Mouse (Mus musculus): ENCODE results near the gene Gcnt4.

Gene Gcnt4

DNA sequence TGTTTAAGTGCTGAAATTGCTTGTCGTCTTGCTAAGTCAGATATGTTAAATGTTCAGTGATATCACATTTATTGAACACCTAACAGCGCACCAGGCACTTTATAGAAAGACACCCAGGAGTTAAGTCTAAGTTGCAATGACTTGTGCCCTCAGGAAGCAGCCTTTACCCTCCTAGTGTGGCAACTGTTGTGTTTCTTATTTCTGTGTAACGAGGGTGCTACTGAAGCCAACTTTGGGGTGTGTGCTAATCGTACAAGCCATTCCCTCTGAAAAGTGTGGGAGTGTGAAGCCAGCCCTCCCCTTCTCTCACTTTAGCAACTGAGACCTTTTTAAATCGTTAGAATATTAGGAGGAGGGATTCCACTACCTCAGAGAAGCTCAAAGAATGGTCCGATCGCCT lies 23.2 kb downstream of the Gcnt4 start:
- no peak for DNase-seq (ENCODE audit: low spot score)

DNA sequence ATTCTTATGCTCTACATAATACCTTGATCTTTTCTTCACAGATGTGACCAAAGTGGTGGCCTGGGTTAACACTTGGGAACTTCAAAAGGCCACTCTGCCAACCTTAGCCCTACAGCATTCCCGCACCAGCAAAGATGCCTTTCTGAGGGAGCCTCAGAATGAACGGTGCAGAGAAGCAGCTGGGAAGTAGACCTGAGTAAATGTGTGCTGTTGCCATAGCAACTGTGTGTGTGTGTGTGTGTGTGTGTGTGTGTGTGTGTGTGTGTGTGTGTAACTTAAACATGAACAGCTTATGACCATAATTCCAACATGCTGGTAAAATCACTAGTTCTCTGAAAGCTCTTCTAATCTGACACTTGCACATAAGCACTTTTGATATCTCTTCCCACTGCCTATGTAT lies 27.4 kb downstream of the Gcnt4 start:
- no peak for DNase-seq (ENCODE audit: low spot score)

DNA sequence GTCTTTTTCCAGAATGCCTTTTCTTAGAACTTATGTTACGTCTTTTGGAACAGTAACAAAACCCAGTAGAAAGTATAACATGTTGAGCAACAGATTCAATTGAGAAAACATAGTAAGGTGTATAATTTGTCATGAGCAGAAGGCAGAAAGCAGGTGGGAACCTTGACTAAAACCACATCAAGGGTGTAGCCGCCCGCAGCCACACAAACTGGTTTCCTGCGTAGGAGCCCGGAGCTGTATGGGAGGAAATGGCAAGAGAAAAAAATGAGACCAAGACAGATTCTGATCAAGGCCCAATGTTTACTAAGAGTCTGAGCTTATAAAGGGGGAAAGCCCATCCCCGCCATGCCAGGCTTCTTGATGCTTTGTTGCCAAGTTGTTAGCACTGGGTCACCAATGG lies 32.0 kb downstream of the Gcnt4 start:
- DNase-seq (ENCODE audit: low spot score), result no peak

DNA sequence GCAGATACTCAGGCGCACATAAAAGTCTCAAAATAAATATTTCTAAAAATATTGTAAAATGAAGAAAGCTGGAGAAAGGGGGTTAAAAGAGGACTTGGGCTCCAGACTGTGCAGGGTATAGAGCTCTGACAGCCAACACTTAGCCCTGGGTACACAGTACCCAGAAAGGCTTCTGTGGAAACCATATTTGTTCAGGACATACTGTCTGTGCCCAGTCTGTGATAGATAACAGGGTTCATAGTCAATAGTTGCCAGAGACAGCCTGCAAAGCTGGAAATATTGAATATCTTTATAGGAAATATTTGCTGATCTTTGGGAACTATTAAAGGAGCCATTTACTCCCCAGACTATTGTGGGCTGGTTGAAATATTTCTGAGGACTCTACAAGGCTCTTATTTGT lies 35.5 kb downstream of the Gcnt4 start:
- no peak for DNase-seq (ENCODE audit: low spot score)

DNA sequence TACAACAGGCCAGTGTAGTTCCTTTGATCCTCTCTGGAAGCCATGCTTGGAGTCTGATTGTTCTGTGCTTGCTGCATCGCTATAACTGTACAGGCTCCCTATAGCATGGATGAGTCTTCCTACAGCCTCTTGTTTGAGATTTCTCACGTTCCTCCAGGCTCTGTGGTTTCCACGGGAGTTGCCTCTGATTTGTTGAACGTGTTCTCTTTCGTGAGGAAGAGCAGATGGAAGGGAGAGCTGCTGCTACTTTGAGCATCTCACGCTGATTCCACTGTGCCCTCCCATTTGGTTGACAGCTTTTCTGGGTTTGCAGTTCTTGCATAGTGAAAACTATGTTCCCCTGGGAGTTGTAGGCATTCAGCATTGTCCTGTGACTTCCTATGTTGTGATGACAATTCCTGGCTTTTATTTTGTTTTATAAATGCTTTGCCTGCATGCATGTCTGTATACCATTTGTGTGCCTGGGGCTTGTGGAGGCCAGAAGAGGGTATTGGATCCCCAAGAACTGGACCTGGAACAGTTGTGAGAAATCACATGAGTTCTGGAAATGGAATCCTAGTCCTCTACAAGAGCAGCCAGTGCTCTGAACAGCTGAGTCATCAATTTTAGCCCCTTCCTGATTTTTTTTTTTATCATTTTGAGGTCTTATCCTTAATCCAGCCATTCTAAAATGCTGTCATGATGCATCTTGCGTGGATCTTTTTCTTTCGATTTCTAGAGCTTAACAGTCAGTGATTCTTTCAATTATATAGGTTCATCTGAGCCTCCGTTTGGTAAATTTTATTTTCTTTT lies 37.1 kb downstream of the Gcnt4 start:
- DNase-seq (ENCODE audit: low spot score), result no peak

DNA sequence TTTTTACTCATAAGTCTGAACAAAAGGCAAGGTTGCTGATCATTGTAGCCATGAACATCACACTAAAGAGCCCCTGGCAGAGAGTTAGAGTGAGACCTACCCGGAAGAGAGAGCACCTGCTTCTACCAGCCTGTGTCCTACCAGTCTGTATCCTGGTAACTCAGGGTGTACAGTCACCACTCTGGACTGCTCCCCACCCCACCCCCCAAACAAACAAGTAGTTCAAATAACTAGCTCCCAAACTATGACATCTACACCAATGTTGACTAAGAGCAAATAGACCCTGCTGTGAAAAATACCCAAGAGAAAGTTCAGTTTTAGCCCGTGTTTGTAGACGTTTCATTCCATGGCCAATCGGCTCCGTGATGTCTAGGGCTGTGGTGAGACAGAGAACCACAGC lies 38.3 kb downstream of the Gcnt4 start:
- DNase-seq (ENCODE audit: low spot score), result no peak

DNA sequence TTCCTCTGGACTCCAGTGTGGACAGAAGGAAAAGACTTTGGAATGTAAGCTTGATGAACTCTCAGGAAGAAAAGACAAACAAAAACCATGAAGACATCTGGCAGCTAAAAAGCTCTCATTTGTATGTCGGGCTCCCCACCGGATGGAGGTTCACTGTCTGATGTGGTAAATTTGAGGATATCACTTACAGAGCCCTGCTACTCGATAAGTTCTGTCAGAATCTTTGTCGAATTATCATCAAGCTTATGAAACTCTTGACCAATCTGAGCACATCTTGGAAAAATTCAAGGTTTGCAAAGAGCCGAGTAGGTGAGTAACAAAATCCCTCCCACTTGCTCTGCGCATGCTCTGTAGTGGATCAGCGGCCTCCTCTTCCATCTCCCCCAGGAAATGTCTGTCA lies 40.5 kb downstream of the Gcnt4 start:
- DNase-seq (ENCODE audit: low spot score), result no peak

DNA sequence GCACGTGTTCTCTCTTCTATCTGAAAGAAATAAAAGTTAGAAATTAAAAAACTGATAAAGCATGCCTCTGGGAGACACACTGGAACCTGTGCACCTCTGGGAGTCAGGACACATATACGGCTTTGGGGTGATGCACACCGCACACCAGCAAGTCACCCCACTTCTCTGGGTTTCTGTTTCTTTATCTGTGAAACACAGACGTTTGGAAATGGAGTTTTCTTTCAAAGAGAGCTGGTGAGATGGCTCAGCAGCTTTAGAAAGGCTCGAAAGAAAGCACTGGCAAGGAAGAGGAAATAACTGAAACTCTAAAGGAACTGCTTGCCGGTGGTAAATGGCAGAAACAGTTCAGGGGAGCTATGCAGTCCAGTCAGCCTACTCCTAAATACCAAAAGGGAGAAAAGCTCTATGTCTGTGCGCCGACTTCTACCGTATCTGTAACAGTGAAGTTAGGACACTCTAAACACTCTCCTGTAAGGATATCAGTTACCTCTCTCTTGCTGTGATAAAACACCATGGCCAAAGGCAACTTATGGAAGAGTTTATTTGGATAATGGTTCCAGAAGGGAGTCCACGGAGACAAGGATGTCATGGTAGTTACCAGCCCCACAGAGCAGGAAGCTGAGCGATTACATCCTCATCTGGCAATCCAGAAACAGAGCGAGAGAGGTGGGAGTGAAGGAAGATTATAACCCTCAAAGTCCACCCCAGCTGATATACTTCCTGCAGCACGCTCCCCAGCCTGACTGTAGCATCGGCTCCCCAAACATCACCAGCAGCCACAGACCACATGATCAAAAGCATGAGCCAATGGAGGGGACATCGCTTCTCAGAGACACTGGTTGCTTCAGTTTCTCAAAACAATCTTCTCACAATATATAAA lies 42.0 kb downstream of the Gcnt4 start:
- DNase-seq (ENCODE audit: low spot score), result no peak

DNA sequence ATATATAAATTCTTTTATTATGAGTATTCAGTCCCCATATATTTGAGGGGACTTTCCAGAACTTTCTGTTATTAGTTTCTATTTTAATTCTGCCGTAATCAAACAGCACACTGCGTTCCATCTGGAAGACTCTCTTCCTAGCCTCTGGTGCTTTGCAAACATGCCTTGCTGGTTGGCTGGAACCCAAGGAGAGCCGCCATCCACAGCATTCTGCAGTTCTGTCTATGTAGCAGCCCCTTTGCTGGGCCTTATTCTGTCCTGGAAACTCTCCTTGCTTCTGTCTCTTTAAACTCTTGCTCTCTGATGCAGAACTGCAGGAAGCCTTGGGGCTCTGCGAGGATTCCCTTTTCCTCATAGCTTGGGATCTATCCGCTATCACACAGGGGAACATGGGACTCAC lies 42.6 kb downstream of the Gcnt4 start:
- DNase-seq (ENCODE audit: low spot score), result no peak

DNA sequence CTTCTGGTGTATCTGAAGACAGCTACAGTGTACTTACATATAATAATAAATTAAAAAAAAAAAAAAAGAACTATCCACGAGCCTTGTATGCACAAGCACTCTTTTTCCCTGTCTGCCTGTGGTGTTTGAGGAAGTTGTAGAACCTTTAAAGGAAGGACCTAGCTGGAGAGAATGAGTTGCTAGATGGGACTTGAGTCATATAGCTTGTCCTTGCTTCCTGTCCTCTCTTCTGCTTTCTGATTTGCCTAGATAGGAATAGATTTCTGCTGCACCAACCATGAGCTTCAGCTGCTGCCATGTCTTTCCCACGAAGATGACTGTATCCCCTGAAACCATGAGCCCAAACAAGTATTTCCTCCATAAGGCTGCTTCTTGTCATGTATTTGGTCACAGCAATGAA lies 43.3 kb downstream of the Gcnt4 start:
- DNase-seq (ENCODE audit: low spot score), result no peak

DNA sequence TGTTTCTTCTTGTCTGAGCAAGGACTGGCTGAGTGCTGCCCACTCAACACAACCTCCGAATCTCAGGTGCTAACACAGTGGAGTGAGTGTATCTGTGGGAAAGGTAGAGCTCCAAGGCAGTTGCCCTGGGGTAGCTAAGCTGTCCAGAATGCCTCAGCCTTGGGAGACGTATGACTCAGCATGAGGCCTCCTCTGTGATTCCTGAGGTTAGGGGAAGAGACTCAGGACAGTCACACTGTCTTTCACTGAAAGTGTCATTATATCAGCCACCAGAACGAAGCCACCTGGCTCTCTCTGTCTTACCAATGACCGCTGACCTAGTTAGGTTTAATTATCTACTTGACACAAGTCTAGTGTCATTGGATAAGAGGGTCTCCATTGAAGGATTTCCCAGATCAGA lies 46.6 kb downstream of the Gcnt4 start:
- DNase-seq (ENCODE audit: low spot score), result no peak

DNA sequence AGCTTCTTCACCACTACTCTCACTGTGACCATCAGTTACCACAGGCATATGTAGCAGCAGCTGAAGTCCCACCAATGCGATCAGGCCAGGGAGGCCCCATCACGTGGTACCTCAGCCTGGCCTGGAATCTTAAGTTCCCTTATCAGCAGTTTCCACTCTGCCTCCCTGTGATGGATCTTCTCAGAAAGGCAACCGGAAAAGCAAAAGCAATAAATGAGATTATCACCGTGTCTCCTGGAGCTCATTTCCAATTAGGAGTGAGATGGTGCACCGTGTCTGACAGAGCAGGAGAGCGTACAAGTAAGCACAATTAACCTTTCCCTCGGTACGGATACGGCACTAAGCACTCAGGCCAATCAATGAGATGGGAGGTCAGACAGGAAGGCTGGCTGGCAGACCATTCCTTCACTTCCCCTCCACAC lies 47.4 kb downstream of the Gcnt4 start:
- no peak for DNase-seq (ENCODE audit: low spot score)

DNA sequence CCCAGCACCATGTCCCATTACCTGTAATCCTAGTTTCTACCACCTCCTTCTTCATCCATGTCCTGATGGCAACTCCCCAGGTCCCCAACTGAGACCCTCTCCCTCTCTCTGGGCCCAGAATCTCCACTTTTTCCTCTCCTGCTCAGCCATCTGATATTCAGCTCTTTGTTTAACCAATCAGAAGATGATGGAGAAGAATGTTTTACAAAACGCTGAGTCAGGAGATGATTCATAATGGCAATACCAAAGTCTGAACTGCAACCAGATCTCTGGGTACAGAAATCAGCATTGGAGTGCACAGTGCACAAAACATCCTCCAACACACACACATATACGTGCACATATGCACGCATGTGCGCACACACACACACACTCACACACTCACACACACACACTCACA lies 48.8 kb downstream of the Gcnt4 start:
- DNase-seq (ENCODE audit: low spot score), result no peak

DNA sequence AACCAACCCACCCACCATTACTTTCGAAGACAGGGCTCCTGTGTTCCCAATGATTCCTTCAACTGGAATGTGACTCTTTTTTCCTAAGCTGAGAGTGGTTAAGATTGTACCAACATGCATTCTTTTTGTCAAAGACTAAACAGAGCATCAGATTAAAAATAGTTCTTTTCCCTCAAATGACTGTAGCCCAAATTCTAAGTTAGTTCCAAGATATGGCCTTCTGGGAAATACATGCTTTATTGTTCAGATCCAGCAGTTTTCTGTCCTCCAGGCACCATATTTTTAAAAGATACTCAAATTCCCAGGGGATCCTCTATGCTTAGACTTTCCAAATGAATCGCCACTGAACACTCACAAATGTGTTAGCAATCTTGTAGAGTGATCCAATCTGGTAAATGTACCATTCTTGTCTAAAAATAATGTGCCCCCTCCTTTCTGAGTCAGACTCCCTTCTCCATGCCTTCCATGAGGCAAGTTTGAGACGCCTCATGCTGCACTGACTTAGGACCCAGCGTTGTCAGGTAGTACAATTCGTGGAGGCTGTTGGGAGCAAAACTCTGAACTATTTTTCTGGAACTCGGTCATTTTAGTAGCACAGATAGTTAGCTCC lies 52.6 kb downstream of the Gcnt4 start:
- DNase-seq (ENCODE audit: low spot score), result no peak

DNA sequence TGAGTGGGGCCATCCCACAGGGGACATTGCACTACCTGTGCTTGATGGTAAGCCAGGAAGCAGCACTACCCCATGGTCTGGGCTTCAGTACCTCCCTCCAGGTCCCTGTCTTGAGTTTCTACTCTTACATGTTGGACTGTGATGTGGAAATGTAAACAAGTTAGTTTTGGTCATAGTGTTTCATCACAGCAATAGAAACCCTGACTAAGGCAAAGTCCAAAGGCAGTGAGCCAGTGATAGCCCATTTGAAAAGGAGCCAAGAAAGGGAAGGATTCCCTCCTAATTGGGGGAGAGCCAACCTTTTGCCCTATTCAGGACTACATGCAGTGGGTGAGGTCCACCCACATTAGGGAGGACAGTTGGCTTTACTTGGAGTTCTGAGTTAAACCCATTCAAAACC lies 56.1 kb downstream of the Gcnt4 start:
- no peak for DNase-seq (ENCODE audit: low spot score)

DNA sequence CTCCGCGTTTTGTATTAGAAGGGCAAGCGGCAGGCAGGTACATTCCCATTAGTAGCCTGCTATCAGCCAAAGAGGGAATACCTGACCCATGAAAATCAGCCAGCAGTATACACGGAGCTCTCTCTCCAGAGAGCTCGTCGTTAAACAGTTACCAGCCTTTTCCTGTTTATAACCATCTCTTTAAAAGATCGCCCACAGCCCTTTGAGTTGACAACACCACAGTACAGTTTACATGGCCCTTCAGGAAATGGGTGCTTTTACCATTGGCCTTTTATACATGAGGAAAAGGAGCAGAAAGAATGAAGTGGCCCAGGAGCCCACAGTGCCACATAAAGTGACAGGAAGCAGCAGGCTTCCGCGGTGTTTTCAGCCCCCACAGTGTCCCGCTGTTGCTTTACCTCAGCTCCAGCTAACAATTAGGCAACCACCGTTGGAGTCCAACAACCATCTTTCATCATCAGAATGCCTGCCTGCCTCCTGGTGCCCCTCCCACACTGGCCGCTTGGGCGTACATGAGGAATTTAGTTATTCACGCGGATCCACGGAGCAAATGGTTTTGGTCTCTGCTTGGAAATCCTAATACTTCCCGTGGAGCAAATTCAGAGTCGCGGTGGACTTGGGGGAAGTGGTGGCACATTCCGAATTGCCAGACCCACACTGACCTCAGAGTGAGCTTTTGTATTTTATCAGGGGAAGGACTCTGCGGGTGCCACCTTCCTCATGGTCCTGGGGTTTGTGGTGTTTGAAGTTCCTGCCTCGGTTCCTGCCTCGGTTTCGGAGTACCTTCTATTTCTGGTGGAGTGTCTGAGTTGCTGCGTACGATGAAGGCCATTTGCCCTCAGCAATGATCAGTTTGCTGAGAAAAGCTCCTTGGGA lies 59.0 kb downstream of the Gcnt4 start:
- DNase-seq (ENCODE audit: low spot score), result no peak

DNA sequence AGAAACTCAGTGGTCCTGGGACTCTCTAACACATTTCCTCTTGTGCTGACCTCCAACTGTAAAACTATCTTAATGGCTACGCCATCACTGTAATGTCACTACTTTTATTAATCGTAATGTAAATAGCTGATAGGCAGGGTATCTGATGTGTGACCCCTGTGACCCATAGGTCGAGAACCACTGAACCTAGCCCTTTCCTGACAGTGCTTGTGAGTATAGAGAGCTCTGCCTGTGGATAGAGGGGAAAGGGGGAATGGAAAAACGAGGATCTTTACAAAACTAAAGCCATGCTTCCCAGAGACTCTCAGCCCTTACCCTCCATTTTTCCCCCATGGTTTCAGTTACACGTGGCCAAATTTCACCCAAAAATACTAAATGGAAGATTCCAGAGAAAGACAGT lies 60.2 kb downstream of the Gcnt4 start:
- DNase-seq (ENCODE audit: low spot score), result no peak

DNA sequence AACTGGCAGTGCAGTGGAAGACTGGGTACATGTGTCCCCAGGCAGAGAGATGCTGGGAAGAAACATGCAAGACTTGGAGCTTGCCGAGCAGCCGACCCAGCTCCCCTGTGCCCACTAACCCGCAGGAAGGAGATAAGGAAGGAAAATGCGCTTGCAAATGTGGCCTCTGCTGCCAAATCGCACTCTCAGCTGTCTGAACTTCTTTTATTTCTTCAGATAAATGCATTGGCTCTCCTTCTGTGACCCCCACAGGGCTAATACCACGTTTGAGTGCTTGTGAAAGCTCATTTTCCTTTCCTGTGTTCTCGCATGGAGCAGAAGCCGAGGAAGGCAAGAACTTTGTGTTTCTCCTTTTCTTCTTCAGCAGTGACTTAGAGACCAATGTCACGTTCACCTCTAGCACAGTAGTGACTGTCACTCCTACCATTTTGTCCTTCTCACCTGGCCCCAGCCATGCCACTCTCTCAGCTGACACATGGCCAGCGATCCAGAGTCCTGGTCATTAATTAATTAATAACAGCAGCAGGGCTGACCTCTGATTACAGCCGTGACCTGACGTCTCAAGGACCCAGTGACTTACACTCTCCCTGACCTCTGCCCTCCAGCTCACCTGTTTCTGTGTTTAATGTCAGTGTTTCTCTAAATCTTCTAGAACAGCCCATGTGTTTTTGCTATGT lies 61.2 kb downstream of the Gcnt4 start:
- DNase-seq (ENCODE audit: low spot score), result no peak

DNA sequence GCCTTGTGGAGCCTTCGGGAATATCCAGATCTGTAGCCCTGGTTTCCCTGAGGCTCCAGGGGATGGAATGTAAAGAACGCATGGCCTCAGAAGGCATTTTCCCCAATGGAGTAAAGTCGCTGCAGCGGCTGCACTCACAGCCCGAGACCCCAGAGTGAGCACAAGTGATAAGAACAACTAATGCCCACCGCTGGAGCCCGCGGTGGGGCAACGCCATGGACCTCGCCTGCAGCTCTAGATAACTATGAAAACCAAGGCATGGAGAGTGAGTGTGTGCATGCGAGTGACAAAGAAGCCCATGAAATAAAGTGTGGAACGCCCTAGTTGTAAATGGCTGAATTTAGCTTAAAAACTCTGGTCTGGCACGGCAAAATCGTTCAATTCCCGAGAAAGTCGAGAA lies 64.6 kb downstream of the Gcnt4 start:
- DNase-seq (ENCODE audit: low spot score), result no peak

DNA sequence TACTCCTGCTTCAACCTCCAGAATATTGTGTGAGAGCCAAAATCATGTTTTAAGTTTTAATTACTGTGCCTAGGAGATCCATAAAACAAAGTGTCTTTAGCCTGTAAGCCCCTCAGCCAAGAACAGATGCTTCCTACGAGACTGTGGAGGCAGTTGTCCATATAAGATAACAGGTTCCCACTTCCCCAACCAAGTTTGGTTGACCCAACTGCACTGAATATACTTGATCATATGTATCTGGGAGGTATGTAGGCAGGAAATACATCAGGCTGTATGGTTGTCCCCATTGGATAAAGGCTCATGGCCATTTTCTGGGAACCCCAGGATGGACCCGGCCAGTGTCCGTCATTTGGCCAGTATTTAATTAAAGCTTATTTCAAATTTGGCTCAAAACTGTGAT lies 65.6 kb downstream of the Gcnt4 start:
- DNase-seq (ENCODE audit: low spot score), result no peak

DNA sequence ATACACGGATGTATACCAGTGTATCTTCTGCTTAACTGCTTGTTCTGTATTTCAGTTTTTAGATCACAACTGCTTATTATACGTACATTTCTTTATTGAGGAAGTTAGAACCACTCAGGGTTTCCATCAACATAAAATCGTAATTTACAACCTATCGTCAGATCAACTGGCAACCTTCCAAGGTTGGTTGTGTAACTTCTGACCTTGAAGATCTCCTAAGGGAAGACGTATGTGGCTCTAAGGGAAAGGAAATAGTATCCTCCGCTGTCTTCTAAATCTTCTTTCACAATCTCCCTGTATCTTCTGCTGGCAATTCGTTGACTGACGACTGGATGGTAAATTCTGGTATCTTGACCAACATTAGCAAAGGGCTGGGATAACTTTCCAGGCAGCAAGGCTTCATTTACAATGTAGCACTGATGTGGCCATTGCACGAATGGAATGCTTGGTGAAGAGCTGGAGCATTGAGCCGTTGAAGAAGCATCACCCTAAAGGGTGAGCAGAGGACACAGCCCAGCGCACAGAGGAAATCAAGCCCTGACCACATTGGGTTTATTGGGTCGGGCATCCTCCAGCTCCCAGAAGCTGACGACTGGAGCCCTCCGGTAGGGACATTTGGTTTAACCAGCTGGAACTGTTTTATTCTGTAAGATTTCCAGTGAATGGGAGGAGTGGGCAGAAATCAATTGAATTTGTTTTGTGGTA lies 66.2 kb downstream of the Gcnt4 start:
- no peak for DNase-seq (ENCODE audit: low spot score)

Measured in embryo, embryonic 10.5 days (tissue).